Mouse (Mus musculus) gastrocnemius, adult 2 months (tissue): ENCODE results near the gene Kncn. TPM values are rescaled to one million over a fixed set of nuclear protein-coding genes. Genes with fewer than 3 reads are reported as not detected.
A peak's percentile ranks its signal among the peaks of the same experiment; 100 is the strongest.

Source experiments
- DNase-seq: peaks from one replicate; pipeline ENCODE4 v3.0.0; 2022
- H3K27ac ChIP-seq: fragments of 200-600 bp; 2 replicates; pipeline ENCODE4 v1.8.1; 2022; ENCODE audit warnings: mild to moderate bottlenecking
- H3K4me3 ChIP-seq: fragments of 200-600 bp; 2 replicates; pipeline ENCODE4 v1.8.1; 2022; ENCODE audit warnings: mild to moderate bottlenecking, moderate library complexity
- CTCF ChIP-seq: fragments of 200-600 bp; IDR thresholded peaks from 2 replicates; pipeline ENCODE4 v1.8.1; 2022; ENCODE audit warnings: antibody characterized with exemption, mild to moderate bottlenecking, moderate library complexity
- intact Hi-C: fragments of 180-260 bp; cut with DNase I; formaldehyde crosslinking; loops from one replicate; pipeline ENCODE4 v1.15.1; 2025
- long read RNA-seq, 2 experiments: library from polyadenylated mRNA; stranded (forward); transcript quantifications; one replicate each; pipeline ENCODE4 v2.0.0; 2021
- total RNA-seq, 2 experiments: library from RNA; stranded (reverse); gene quantifications; 2 replicates each; pipeline ENCODE4 v1.2.3; 2021

The Kncn gene
- not detected for total RNA-seq
- long read RNA-seq, experiment 1: 0 reads
- long read RNA-seq, experiment 2: 0 reads

DNA sequence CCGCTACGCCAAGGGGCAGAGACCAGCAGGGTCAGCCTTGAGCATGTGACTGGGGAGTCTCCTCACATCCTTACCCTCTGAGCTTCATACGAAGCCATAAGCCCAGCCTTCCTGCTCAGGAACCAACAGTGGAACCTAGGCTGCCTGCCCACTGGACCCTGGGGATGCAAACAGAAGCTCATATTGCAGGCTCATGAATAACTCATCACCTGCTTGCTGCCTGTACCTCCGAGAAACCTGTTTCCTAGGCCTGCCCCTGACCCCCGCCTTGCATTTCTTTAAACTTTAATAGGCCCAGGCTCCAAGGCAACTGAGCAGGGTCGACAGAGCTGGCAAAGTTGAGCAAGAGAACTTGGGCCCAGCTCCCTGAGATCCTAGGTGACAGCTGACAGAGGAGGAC lies at the start of gene Kncn:
Gene Kncn, plus strand, starts transcription at position 379 of the 400 bp plus-strand sequence.
- Histone ChIP-seq H3K27ac (no peak within 1 kb of the TSS), H3K4me3 (no peak within 1 kb of the TSS)
- TF ChIP-seq CTCF: no peak
- DNase-seq: no peak
- intact Hi-C loops: no loop called here

DNA sequence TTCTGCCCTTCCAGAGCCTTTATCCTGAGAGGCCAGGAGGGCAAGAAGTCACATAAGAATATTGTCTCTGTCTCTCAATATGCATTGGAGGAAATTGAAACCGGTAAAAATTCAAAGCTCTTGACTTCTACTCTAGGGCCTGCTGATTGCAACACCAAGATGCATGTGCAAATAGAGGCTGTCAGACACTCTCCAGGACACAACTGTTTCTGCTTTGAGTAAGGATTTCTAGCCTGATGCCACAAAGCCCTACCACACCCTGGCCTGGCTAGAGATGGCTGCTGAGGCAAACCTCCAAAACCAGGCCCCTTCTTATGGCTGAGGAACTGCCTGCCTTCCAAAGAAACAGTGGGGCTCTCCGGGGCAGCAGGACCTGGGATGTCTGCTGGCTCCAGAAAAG lies 48.6 kb upstream of the Kncn start:
- no peak for TF ChIP-seq CTCF
- intact Hi-C loops: loop anchor here (5.0 kb wide), 1 partner anchor 98 kb away; the partner anchor contains the start of gene Efcab14
- H3K4me3 ChIP-seq: no peak overlapping the region
- H3K27ac ChIP-seq: no peak overlapping the region
- peak; percentile 36 for DNase-seq

DNA sequence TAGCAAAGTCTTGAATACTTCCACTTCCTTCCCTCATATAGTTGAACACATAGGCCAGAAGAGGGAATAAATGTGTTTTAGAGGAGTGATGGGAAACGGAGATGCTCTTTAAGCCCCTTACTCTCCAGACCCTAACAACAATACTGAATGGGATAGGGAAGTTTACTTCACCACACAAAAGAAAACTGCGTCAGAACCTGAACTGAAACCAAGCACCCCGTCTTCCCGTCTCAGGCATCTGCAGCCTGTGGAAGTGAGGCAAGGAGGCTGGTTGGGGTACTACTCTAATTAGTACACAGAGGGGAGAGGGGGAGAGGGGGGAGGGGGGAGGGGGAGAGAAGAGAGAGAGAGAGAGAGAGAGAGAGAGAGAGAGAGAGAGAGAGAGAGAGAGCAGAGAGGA lies 46.0 kb upstream of the Kncn start:
- intact Hi-C loops: loop anchor here (5.0 kb wide), 1 partner anchor 101 kb away; the partner anchor contains the start of gene Efcab14
- DNase-seq: no peak
- no peak for TF ChIP-seq CTCF
- H3K4me3 ChIP-seq: peak overlapping the region; percentile 76; the same call in 1 of the 2 replicates
- peak overlapping the region; percentile 93; the same call in 1 of the 2 replicates for H3K27ac ChIP-seq

DNA sequence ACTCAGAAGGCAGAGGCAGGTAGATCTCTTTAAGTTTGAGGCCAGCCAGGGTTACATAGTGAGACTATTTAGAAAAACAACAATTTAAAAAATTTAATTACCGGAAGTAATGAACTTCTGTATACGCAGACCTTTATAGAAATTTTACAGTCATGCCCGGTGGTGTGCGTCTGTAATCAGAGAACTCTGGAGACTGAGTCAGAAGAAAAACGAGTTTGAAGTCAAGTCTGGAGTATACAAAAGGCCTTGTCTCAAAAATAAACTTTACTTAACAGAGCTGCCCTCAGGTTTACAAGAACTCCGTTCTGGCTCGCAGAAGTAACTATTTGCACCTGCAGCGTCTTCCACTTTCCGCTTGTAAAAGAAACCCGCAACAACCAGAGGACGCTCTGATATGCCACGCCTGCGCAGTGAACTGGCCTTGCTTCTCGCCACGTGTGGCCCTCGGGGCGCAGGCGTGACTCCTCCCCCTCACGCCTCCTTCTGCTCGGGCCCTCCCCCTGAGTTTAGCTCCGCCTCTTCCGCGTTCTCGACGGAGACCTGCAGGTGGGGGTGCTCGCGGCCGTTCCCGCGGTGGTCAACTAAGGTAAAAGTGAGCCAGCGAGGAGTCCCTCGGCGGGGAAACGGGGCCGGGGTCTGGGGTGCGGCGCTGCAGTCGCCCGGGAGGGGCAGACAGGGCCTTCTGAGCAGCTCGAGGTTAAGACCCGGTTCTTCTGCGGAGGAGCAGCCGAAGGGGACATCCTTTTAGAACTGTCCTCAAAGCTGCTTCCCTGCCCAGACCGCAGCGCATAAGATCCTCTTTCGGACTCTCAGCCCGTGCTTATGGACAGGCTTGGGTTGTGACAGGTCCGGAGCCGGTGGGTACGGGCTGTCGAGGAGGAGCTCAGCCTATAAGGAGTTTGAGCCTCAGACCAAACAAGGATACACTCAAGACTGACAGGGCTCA lies 45.2 kb upstream of the Kncn start, which contains the start of gene Mknk1:
Gene Mknk1, plus strand, starts transcription at position 503 of the 946 bp plus-strand sequence.
- H3K27ac ChIP-seq: peak within 1 kb of the TSS; percentile 93
- intact Hi-C loops: loop anchor here (5.0 kb wide), 1 partner anchor 102 kb away; the partner anchor contains the start of gene Efcab14
- H3K4me3 ChIP-seq: peak within 1 kb of the TSS; percentile 76
- peak; percentile 96 for DNase-seq
- TF ChIP-seq CTCF: no peak; the same call in 1 of the 2 replicates

DNA sequence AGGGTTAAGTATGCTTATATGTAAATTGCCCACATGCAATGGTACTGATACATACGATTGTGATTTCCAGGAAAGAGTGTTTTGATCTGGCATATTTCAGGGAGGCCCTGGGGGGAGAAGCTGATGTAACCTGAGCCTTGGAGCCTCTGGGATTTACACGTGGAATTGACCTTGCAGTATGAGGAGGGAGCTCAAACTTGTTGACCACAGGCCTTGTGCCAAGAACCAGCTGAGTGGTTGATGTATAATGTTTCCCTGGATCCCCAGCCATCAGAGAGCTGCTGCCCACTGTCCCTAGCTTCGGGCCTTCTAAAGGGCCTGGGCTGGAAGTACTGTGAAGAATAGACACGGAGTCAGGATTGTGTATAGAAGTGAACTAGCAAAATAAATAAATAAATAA lies 44.2 kb upstream of the Kncn start:
- no peak for TF ChIP-seq CTCF
- H3K27ac ChIP-seq: peak overlapping the region; percentile 93
- H3K4me3 ChIP-seq: peak overlapping the region; percentile 76
- DNase-seq: peak; percentile 60
- intact Hi-C loops: loop anchor here (5.0 kb wide), 1 partner anchor 103 kb away; the partner anchor contains the start of gene Efcab14

DNA sequence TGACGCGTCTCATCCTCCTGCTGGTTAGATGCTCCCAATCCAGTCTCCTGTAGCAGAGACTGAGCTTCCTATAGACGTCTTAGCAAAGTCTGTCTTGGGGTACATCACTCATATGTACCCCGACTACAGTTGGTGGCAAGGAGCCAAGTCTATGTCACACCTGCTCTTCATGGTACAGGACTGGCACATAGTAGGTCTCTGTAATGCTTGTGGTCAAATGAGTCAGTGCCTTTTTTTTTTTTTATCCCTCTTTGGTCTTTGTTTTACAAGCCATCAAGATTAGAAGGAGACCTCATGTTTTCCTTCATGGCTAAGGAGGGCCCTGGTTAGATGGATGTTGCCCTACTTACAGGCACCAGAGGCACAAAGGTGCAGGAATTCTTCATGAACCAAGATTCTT lies 43.4 kb upstream of the Kncn start:
- no peak for TF ChIP-seq CTCF
- intact Hi-C loops: no loop called here
- no peak for DNase-seq
- peak overlapping the region; percentile 93; the same call in 1 of the 2 replicates for H3K27ac ChIP-seq
- H3K4me3 ChIP-seq: no peak overlapping the region; the same call in 1 of the 2 replicates

DNA sequence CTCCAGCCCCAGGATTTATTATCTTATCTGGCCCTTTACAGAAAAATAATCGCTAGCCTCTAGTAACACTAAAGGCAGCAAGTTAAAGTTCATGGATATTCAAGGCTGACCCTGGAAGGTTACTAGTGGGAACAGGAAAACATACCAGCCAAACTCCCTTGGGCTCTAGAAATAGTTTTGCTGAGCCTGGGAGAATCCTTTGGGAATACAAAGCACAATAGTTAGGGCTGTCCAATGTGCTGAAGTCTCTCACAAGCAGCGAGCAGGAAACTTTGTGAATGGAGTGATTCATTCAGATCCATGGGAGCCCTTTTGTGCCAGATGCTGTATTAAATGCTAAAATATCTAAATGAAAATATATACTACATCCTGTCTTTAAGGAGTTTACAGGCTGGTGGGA lies 37.5 kb upstream of the Kncn start:
- no peak for TF ChIP-seq CTCF
- H3K27ac ChIP-seq: peak overlapping the region; percentile 20; the same call in 1 of the 2 replicates
- no peak overlapping the region for H3K4me3 ChIP-seq
- intact Hi-C loops: no loop called here
- DNase-seq: no peak

DNA sequence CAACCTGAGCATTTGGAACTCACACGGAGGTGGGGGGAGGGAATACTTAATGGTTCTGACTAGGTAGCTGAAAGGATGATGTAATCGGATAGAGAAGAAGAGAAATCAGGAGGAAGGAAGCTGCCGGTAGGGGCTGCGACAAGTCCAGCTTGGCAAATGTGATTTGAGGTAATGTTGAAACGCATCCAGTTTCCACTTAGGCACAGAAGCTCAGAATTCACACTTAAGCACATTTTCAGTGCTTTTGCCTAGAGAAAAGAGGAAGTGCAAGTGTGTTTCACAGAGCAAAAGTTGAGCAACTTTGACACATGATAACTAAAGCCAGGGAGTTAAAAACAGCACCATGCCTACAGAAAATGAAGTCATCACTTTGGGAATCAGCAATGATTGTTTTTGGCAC lies 36.8 kb upstream of the Kncn start:
- intact Hi-C loops: no loop called here
- peak overlapping the region; percentile 20; the same call in 1 of the 2 replicates for H3K27ac ChIP-seq
- DNase-seq: no peak
- no peak overlapping the region for H3K4me3 ChIP-seq
- TF ChIP-seq CTCF: no peak

DNA sequence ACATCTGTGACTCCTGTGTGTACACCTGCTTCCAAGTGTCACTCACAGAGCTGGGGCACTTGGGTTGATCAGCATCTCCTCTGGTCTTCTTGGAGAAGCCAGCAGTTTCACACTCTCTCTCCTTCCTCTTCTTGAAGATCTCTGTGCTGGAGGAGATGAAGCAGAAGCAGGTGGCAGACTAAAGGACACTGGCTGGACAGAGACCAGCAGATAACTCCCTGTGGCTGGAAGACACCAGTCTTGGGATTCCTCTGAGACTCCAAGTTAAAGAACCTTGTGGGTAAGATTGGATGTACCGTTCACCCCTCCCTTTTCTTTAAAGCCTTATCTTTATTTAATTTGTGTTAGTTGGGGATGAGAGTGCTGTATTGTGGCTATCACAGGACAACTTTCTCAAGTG lies 36.1 kb upstream of the Kncn start:
- intact Hi-C loops: no loop called here
- Histone ChIP-seq H3K27ac (peak overlapping the region; percentile 2; the same call in 1 of the 2 replicates), H3K4me3 (no peak overlapping the region)
- DNase-seq: no peak
- no peak for TF ChIP-seq CTCF

DNA sequence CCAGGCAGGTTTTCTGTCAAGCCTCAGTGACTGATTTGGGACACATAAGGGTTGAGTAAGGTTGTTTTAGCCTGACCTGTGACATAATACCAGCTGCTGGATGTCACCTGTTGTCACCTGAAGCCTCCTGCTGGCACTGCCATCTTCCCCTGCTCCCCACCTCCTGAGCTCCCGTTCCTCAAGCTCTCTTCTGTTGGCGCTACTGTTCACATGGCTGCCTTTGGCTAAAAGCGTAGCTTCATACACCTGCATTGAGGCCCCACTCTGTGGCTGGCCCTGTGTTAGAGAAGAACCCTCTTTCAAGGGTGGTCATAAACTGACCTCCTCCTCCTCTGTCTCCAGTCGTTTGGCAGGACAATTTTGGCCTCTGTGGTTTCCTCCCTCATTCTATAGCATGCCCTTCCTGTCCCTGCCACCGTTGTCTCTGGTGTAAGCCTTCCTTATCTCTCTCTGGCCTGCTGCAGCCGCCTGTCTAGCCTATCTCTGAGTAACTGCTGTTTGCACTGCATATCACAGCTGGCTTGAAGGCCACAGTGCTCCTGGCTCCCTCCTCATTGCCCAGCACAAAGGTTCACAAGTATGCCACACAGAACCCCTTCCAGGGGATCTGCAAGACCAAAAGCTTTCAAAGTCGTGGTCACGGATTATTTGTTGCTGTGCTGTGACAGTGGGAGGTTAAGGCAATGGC lies 35.1 kb upstream of the Kncn start:
- intact Hi-C loops: no loop called here
- no peak for DNase-seq
- no peak overlapping the region; the same call in 1 of the 2 replicates for H3K27ac ChIP-seq
- no peak for TF ChIP-seq CTCF
- H3K4me3 ChIP-seq: no peak overlapping the region

DNA sequence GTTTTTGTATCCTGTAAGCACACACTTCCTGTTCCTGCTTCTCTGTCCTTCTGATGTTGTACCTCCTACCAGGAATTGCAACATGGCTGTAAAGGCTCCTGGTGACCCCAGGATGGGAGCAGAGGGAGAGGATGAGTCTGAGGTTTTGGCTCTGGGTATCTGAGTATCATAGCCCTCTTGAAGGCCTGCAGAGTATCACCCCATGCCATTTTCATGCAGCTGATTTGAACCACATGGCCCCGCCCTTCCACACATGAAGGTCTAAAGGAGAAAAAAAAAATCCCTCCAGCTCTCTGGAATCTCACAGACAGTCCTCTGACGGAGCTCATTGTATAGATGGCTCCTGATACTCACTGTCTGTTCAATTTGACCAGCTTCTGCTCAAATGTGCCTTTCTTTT lies 34.1 kb upstream of the Kncn start:
- H3K4me3 ChIP-seq: no peak overlapping the region
- intact Hi-C loops: no loop called here
- no peak for DNase-seq
- H3K27ac ChIP-seq: no peak overlapping the region
- TF ChIP-seq CTCF: no peak

DNA sequence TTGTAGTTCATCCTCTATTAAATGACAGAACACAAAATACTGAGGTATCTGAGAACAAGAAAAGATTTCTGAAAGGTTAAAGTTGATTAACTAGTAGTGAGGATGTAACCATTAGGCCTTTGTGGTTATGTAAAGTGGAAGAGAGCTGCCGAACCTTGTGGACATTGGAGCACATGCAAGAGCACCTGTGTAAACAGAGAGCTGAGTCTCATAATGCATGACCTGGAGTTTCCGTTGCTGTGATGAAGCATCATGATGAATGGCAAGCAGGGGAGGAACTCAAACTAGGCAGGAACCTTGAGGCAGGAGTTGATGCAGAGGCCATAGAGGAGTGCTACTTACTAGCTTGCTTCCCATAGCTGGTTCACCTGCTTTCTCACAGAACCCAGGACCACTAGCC lies 33.6 kb upstream of the Kncn start:
- H3K4me3 ChIP-seq: no peak overlapping the region
- no peak for TF ChIP-seq CTCF
- H3K27ac ChIP-seq: no peak overlapping the region
- no peak for DNase-seq
- intact Hi-C loops: no loop called here

DNA sequence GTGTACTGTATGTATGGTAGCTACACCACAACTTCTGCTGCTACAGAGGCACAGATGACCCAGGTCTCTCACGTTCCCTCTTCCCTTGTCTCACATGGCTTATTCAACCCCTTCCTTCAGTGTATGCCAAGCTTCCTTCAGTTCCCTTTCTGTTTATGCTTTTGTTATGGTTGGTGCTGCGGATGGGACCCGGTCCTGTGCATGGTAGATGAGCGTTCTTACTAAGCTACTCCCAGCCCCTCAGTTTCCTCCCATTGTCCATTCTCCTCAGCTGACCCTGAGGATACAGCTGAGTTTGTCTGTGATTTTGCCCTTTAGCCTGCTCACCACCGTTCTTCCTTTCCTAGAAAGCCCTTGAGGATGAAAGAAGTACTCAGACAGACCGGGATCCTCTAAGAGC lies 32.6 kb upstream of the Kncn start:
- intact Hi-C loops: no loop called here
- no peak overlapping the region for H3K4me3 ChIP-seq
- no peak for DNase-seq
- H3K27ac ChIP-seq: no peak overlapping the region
- TF ChIP-seq CTCF: no peak
